Mouse (Mus musculus) liver, embryonic 15.5 days (tissue): Measurements from ENCODE around the gene Cblc. TPM values are rescaled to one million over a fixed set of nuclear protein-coding genes. Genes with fewer than 3 reads are reported as not detected.

ENCODE experiments used
- ATAC-seq: fragments of 200-750 bp; cut with Nextera tagmentation; 2 replicates; pipeline ENCODE4 v1.8.0; 2017; ENCODE audit warnings: moderate number of reproducible peaks, mild to moderate bottlenecking, moderate library complexity; ENCODE audit not compliant: insufficient read depth
- H3K27ac ChIP-seq: fragments of 300-500 bp; sonication (generic); replicated peaks from 2 replicates; pipeline ENCODE4 v1.5.1; 2015; ENCODE audit warnings: mild to moderate bottlenecking, inconsistent platforms
- H3K27me3 ChIP-seq: fragments of 300-500 bp; sonication (generic); 2 replicates; pipeline ENCODE4 v1.6.1; 2015; ENCODE audit warnings: mild to moderate bottlenecking, inconsistent platforms
- H3K36me3 ChIP-seq: fragments of 300-500 bp; sonication (generic); replicated peaks from 2 replicates; pipeline ENCODE4 v1.6.1; 2015; ENCODE audit warnings: moderate library complexity, mild to moderate bottlenecking, inconsistent platforms
- H3K4me1 ChIP-seq: fragments of 300-500 bp; sonication (generic); replicated peaks from 2 replicates; pipeline ENCODE4 v1.6.1; 2015; ENCODE audit warnings: inconsistent platforms
- H3K4me2 ChIP-seq: fragments of 300-500 bp; sonication (generic); 2 replicates; pipeline ENCODE4 v1.6.1; 2015; ENCODE audit warnings: moderate library complexity, mild to moderate bottlenecking, inconsistent platforms
- H3K4me3 ChIP-seq: fragments of 300-500 bp; sonication (generic); replicated peaks from 2 replicates; pipeline ENCODE4 v1.5.1; 2015; ENCODE audit warnings: mild to moderate bottlenecking, inconsistent platforms
- H3K9ac ChIP-seq: fragments of 300-500 bp; sonication (generic); 2 replicates; pipeline ENCODE4 v1.6.1; 2015; ENCODE audit warnings: moderate library complexity, mild to moderate bottlenecking, inconsistent platforms
- H3K9me3 ChIP-seq: fragments of 300-500 bp; sonication (generic); replicated peaks from 2 replicates; pipeline ENCODE4 v1.6.1; 2016; ENCODE audit warnings: inconsistent platforms
- WGBS: fragments of 180-500 bp; shearing (Covaris S2); methylation state at CpG from one replicate; pipeline ENCODE4 v1.1.7; 2015; ENCODE audit warnings: mixed read lengths; ENCODE audit not compliant: insufficient replicate concordance; 5-methylcytosine and 5-hydroxymethylcytosine counted together
- polyA plus RNA-seq: library from polyadenylated mRNA; unstranded; fragments of >200 nt; fragmentation: Nextera tagmentation; extraction: Ambion mirVana; gene quantifications from 2 replicates; pipeline ENCODE4 v1.2.1, GENCODE M21; 2015

Cblc gene
- polyA plus RNA-seq, 1 experiment from 2014 or later, result 3.8 TPM

- Histone ChIP-seq H3K9me3 (no peaks in the 10 kb centered on the region), H3K4me1 (peaks cover 43% of the 10 kb centered on the region), H3K4me3 (no peak overlapping the region), H3K27ac (no peak overlapping the region), H3K27me3 (no peaks in the 10 kb centered on the region), H3K4me2 (no peak overlapping the region), H3K9ac (no peak overlapping the region), H3K36me3 (peaks cover 4% of the 10 kb centered on the region; the same call in 1 of the 2 replicates)
- 58% methylated on average over 5 of the region's 5 CpGs for WGBS
- no peak for ATAC-seq
Measured at GRCm38 (mm10) chr7:19742468-19742867, 54.1 kb downstream of the Cblc start.

- peaks cover 4% of the 10 kb centered on the region for H3K36me3 ChIP-seq
- H3K9me3 ChIP-seq, result no peaks in the 10 kb centered on the region
- no peak for ATAC-seq
- H3K4me1 ChIP-seq, result peaks cover 43% of the 10 kb centered on the region
- H3K27ac ChIP-seq, result peak overlapping the region; percentile 2; the same call in 1 of the 2 replicates
- no peak overlapping the region for H3K4me2 ChIP-seq
- no peak overlapping the region for H3K9ac ChIP-seq
- no peaks in the 10 kb centered on the region for H3K27me3 ChIP-seq
- WGBS, result 18% methylated on average over 8 of the region's 8 CpGs
- no peak overlapping the region for H3K4me3 ChIP-seq
Measured at GRCm38 (mm10) chr7:19741329-19742031, 55.1 kb downstream of the Cblc start.

- H3K4me3 ChIP-seq, result no peak overlapping the region
- 60% methylated on average over 11 of the region's 11 CpGs for WGBS
- H3K4me1 ChIP-seq, result peaks cover 52% of the 10 kb centered on the region
Measured at GRCm38 (mm10) chr7:19740269-19740668, 56.3 kb downstream of the Cblc start.

GRCm38 (mm10) chr7:19738771-19739170 lies 57.8 kb downstream of the Cblc start:
- Histone ChIP-seq H3K9ac (no peak overlapping the region), H3K27ac (no peak overlapping the region), H3K4me1 (peaks cover 47% of the 10 kb centered on the region), H3K9me3 (no peaks in the 10 kb centered on the region), H3K4me2 (no peak overlapping the region), H3K36me3 (peaks cover 4% of the 10 kb centered on the region), H3K27me3 (no peaks in the 10 kb centered on the region), H3K4me3 (no peak overlapping the region)
- ATAC-seq, result no peak
- 80% methylated on average over 3 of the region's 3 CpGs for WGBS

More at GRCm38 (mm10) chr7:19740269-19740668, 56.3 kb downstream of the Cblc start:
- no peak overlapping the region for H3K27ac ChIP-seq
- no peak overlapping the region for H3K9ac ChIP-seq
- H3K9me3 ChIP-seq, result no peaks in the 10 kb centered on the region
- no peak overlapping the region for H3K4me2 ChIP-seq
- H3K36me3 ChIP-seq, result peaks cover 4% of the 10 kb centered on the region
- H3K27me3 ChIP-seq, result no peaks in the 10 kb centered on the region
- no peak for ATAC-seq

- Histone ChIP-seq H3K4me1 (peaks cover 39% of the 10 kb centered on the region), H3K4me3 (no peak overlapping the region; the same call in 1 of the 2 replicates), H3K9ac (peak overlapping the region; percentile 10; the same call in 1 of the 2 replicates), H3K4me2 (peak overlapping the region; percentile 59), H3K27ac (peak overlapping the region; percentile 83), H3K36me3 (peaks cover 4% of the 10 kb centered on the region), H3K9me3 (no peaks in the 10 kb centered on the region), H3K27me3 (no peaks in the 10 kb centered on the region)
- 19% methylated on average over 16 of the region's 16 CpGs for WGBS
- peak; percentile 84 for ATAC-seq
Measured at GRCm38 (mm10) chr7:19736389-19737057, 60.1 kb downstream of the Cblc start.

GRCm38 (mm10) chr7:19734178-19734666 lies 62.4 kb downstream of the Cblc start:
- no peak overlapping the region for H3K4me2 ChIP-seq
- ATAC-seq, result no peak
- no peak overlapping the region for H3K4me3 ChIP-seq
- H3K27me3 ChIP-seq, result no peaks in the 10 kb centered on the region
- no peaks in the 10 kb centered on the region for H3K9me3 ChIP-seq
- no peak overlapping the region for H3K9ac ChIP-seq
- peaks cover 16% of the 10 kb centered on the region for H3K36me3 ChIP-seq
- H3K4me1 ChIP-seq, result peaks cover 35% of the 10 kb centered on the region
- no peak overlapping the region for H3K27ac ChIP-seq
- WGBS, result 78% methylated on average over 10 of the region's 10 CpGs

Other genes with a start within 250 kb of the Cblc start
- gene Ppp1r37, start 233.7 kb downstream of the Cblc start, polyA plus RNA-seq, result 10.2 and 15.7 TPM in 2 replicates
- gene Zfp296, start 219.5 kb downstream of the Cblc start, polyA plus RNA-seq, result 0.60 and 0.81 TPM in 2 replicates
- 79.6 and 90.9 TPM in 2 replicates for gene Gemin7, start 219.2 kb downstream of the Cblc start, polyA plus RNA-seq
- gene Clasrp, start 192.3 kb downstream of the Cblc start, polyA plus RNA-seq, result 12.2 and 13.4 TPM in 2 replicates
- 1.7 TPM in 2 replicates for gene Relb, start 167.4 kb downstream of the Cblc start, polyA plus RNA-seq
- 48.3 and 48.8 TPM in 2 replicates for gene Clptm1, start 131.8 kb downstream of the Cblc start, polyA plus RNA-seq
- gene Apoc2, start 118.9 kb downstream of the Cblc start, polyA plus RNA-seq, result 1,160 and 1,332 TPM in 2 replicates
- 22.2 and 29.1 TPM in 2 replicates for gene Gm44805, start 115.4 kb downstream of the Cblc start, polyA plus RNA-seq
- gene Apoc4, start 115.3 kb downstream of the Cblc start, polyA plus RNA-seq, result 273 and 372 TPM in 2 replicates
- 609 and 611 TPM in 2 replicates for gene Apoc1, start 104.1 kb downstream of the Cblc start, polyA plus RNA-seq
- 2,704 and 3,478 TPM in 2 replicates for gene Apoe, start 97.6 kb downstream of the Cblc start, polyA plus RNA-seq
- gene Tomm40, start 81.4 kb downstream of the Cblc start, polyA plus RNA-seq, result 87.2 and 91.8 TPM in 2 replicates
- gene Nectin2, start 46.3 kb downstream of the Cblc start, polyA plus RNA-seq, result 15.2 and 19.5 TPM in 2 replicates
- 10.3 and 11.3 TPM in 2 replicates for gene Bcam, start 25.8 kb downstream of the Cblc start, polyA plus RNA-seq
- gene Bcl3, start 26.0 kb upstream of the Cblc start, polyA plus RNA-seq, result 4.7 and 5.3 TPM in 2 replicates
- gene Gm19345, start 55.2 kb upstream of the Cblc start, polyA plus RNA-seq, result not detected in 2 replicates
- not detected in 2 replicates for gene Ceacam16, start 64.5 kb upstream of the Cblc start, polyA plus RNA-seq
- not detected in 2 replicates for gene Ceacam19, start 91.2 kb upstream of the Cblc start, polyA plus RNA-seq
- gene Pvr, start 124.4 kb upstream of the Cblc start, polyA plus RNA-seq, result 2.8 and 3.4 TPM in 2 replicates
- gene Igsf23, start 153.9 kb upstream of the Cblc start, polyA plus RNA-seq, result 0.17 and 0.23 TPM in 2 replicates
- gene Ceacam20, start 168.6 kb upstream of the Cblc start, polyA plus RNA-seq, result not detected in 2 replicates
- not detected in 2 replicates for gene Nlrp9b, start 194.7 kb upstream of the Cblc start, polyA plus RNA-seq